Mouse (Mus musculus) cerebellum, adult 18-20 months (tissue): ENCODE results near the gene Oasl1.
"Not testable (repeated sequence)": the region's sequence is repeated elsewhere in the genome, so short reads cannot be mapped to it uniquely, and the experiment has no call there.

Experiments used
- DNase-seq, 2 experiments: peaks; one replicate each; pipeline ENCODE4 v3.0.0; 2021

Oasl1 gene

GRCm38 (mm10) chr5:114922998-114923473 is at the start of gene Oasl1:
Gene Oasl1, plus strand, starts transcription at chr5:114923240.
- no peak for DNase-seq

DNA sequence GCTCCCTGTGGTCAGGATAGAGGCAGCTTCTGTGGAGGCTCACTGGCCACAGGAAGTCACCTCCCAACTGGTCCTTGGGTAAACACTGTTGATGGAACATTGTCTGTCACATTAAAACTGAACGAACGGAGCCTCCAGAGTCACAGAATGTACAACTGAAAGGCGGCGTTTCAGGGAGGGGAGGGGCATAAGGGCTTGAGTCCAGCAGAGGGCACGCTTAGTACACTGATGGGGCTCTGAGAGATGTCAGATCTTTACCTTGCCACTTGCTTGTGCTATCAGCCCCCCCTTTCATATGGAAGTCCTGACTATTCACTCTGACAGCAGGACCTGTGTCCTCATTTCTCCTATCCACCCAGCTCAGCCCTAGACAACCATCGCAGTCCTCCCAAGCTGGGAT is 47.2 kb upstream of the Oasl1 start:
- DNase-seq = no peak

GRCm38 (mm10) chr5:114876331-114876730 is 46.7 kb upstream of the Oasl1 start:
- DNase-seq = no peak

GRCm38 (mm10) chr5:114877487-114877886 is 45.6 kb upstream of the Oasl1 start:
- DNase-seq = no peak

DNA sequence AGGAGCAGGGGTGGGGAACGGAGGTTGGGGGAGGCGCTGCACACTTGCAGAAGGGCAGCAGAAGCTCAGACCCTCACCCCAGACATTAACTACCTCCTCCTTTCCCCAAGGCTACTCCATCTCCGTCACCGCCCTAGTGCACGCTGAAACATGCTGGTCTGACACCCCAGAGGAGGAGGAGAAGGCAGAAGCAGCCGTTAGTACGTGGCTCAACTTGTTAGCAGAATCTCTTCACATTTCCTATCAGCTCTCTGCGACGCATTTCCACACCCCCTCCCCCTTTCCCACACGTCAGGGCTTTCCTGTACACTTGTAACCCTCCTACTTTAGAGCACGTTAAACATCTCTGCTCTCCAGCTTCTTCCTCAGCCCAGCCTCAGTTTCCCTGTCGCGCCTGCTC is 43.6 kb upstream of the Oasl1 start:
- no peak for DNase-seq

- DNase-seq = not testable (repeated sequence)
Observed at GRCm38 (mm10) chr5:114882319-114882718, 40.7 kb upstream of the Oasl1 start.

GRCm38 (mm10) chr5:114883022-114883421 is 40.0 kb upstream of the Oasl1 start:
- no peak for DNase-seq

- no peak for DNase-seq
Observed at GRCm38 (mm10) chr5:114886801-114887200, 36.2 kb upstream of the Oasl1 start.

DNA sequence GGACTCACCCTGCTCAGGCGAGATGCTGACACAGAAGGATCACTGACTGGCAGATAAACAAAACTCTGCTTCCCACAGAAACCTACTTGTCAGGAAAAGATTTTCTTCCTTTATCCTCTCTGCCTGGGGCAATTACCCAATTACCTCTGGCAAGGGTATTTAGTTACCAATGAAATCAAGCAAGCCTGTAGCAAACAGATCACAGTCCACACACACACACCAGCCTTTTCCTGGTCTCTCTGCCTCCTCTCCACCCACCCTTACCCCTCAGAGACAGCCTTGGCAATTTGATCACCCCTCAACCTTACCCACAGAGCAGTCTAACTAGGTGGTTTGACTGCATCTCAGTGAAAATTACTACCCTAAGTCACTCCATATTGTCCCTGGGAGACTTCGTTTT is 34.0 kb upstream of the Oasl1 start:
- no peak for DNase-seq

- no peak for DNase-seq
Observed at GRCm38 (mm10) chr5:114895542-114895941, 27.5 kb upstream of the Oasl1 start.

DNA sequence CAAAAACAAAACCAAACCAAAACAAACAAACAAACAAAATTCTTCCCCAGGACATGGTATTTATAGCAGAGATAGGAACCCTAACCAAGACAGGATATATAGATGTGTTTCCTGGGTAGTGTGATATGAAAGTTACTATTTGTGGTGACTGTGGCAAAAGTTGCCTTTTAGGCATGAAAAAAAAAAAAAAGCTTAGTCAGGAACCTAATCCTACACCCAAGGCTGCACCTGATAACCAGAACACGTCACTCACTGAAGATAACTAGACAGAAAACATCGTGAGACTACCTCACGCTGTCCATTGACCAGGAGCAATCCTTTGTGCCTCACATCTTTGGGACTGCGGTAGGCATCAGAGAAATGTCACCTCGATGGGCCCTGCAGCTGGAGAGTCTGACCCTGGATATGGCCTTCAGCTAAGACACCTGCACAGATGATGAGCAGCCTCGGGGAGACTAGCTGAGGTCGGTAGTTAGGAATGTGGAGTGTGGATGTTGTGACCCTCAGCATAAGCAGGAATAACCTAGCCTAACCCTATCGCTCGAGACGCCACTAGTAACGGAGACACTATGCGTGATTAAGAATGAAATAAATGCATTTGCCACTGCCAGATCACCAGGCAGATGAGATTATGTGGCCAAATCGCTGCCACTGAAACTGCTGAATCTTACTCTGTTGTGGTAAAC is 26.2 kb upstream of the Oasl1 start, which contains the start of gene Oasl2:
Gene Oasl2 (plus strand): TSS at position 249 of the 686 bp plus-strand sequence.
- no peak for DNase-seq

- DNase-seq = no peak
Observed at GRCm38 (mm10) chr5:114897374-114897793, 25.7 kb upstream of the Oasl1 start.

DNA sequence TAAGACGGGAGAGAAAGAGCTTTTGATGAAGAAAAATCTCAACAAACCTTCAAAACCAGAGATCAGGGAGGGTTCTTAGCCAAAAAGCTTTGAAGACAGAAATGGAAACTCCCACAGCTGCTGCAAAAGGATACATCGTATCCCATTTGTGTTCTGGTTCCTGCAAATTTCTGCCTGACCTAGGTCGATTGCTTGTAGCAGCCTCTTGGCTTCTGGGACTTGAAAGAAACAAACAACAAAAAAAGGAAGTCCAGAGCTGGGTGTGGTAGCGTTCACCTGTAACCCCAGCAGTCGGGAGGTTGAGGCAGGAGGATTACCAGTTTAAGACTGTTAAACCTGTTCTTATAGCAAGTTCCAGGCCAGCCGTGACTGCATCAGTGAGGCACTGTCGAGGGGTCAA is 24.2 kb upstream of the Oasl1 start:
- no peak for DNase-seq

GRCm38 (mm10) chr5:114902413-114902812 is 20.6 kb upstream of the Oasl1 start:
- DNase-seq = peak; percentile 15 to 17

- no peak for DNase-seq
Observed at GRCm38 (mm10) chr5:114908598-114909305, 14.3 kb upstream of the Oasl1 start.

DNA sequence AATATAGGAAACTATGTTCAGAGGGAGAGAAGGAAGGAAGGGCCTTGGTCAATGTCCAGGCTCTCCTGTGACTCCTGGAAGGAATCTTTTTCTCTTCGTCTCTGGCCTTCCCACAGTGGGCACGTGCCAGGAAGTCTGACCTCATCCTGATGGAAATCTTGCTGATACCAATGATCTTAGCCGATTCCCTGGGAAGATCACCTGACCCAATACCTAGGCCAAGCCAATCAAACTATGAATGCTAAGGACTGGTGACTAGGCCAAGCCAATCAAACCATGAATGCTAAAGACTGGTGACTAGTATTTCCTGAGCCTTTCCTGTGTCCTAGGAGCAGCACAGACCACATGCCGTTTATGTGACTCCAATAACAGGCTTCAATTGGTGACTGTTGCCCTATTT is 9.4 kb upstream of the Oasl1 start:
- DNase-seq = no peak

GRCm38 (mm10) chr5:114914855-114915254 is 8.2 kb upstream of the Oasl1 start:
- DNase-seq = no peak

DNA sequence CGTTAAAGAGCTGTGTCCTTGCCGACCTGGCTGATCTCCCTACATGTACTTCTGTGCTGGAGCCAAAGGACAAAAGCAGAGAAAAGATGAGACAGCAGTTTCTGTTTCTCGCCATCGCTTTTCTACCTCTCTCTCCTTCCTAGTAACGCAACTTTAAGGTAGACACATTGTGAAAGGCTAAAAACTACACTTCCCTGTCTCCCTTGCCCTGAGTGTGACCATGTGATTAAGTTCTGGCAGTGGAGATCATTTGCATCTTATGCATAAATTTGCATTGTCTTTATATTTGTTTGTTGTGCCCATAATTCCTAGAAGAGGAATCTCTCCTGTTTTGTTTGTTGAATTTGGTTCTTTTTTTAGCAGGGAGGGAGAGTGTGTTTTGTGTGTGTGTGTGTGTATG is 7.2 kb upstream of the Oasl1 start:
- no peak for DNase-seq

DNA sequence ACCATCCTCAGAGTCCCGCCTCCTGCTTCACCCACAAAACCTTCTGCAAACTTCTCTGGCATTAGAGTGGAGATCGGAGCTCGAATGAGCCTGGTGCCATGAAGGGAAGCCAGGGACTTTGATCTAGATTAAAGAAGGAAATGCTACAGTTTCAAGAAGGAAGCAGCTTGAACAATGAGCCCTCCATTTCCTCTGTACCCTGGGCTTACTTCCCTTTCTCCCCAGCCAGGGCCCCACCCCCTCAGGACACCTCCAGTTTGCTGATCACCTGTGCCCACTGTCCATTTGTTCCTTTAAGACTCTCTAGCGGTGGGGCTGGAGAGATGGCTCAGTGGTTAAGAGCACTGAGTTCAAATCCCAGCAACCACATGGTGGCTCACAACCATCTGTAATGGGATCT is 6.3 kb upstream of the Oasl1 start:
- DNase-seq = no peak

GRCm38 (mm10) chr5:114917357-114917756 is 5.7 kb upstream of the Oasl1 start:
- not testable (repeated sequence) for DNase-seq

- DNase-seq = no peak
Observed at GRCm38 (mm10) chr5:114921551-114922365, 1.3 kb upstream of the Oasl1 start.

- DNase-seq = no peak
Observed at GRCm38 (mm10) chr5:114922366-114922731, 691 bp upstream of the Oasl1 start.

DNA sequence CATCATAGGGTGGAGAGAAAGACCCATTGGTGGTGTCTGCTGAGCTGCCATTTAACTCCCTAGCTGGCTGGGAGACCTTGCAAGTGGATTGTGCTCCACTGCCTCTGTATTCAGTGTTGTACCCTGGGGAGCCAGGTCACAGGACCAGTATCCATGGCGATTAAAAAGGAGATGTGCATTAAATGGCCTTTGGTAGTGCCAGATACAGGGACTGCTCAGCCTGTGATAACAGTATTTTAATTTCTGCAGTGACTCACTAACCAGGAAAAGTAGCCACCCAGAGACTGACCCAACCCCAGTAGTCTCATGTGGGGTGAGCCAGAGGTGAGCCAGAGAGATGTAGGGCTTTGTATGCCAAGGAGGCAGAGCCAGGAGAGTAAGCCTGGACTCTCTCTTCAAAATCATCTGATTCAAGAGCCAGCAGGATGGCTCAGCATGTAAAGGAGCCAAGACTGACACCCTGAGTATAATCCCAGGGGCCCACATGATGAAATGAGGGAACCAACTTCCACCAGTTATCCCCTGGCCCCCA is 3.2 kb downstream of the Oasl1 start:
- no peak for DNase-seq
